Mouse (Mus musculus) small intestine, adult 2 months (tissue): ENCODE measurements around the gene Dus1l. TPM values are rescaled to one million over a fixed set of nuclear protein-coding genes. Genes with fewer than 3 reads are reported as not detected.
"Not testable (repeated sequence)": the region's sequence is repeated elsewhere in the genome, so short reads cannot be mapped to it uniquely, and the experiment has no call there.

Experiments used
- H3K27ac ChIP-seq: fragments of 200-500 bp; 2 replicates; pipeline ENCODE4 v1.5.1; 2012; ENCODE audit warnings: low read depth, low read length, control low read depth, inconsistent platforms; ENCODE audit not compliant: insufficient read depth
- H3K27me3 ChIP-seq: fragments of 200-500 bp; 2 replicates; pipeline ENCODE4 v1.6.1; 2012; ENCODE audit warnings: mild to moderate bottlenecking, moderate library complexity, low read length, inconsistent platforms; ENCODE audit not compliant: control insufficient read depth, insufficient read depth
- H3K36me3 ChIP-seq: fragments of 200-500 bp; 2 replicates; pipeline ENCODE4 v1.6.1; 2012; ENCODE audit warnings: mild to moderate bottlenecking, low read length, control low read depth, inconsistent platforms; ENCODE audit not compliant: control insufficient read depth, insufficient read depth
- H3K4me1 ChIP-seq: fragments of 200-500 bp; 2 replicates; pipeline ENCODE4 v1.6.1; 2012; ENCODE audit warnings: low read length, inconsistent platforms, mixed read lengths; ENCODE audit not compliant: control insufficient read depth, insufficient read depth, insufficient read length
- H3K4me3 ChIP-seq: fragments of 200-500 bp; 2 replicates; pipeline ENCODE4 v1.5.1; 2012; ENCODE audit warnings: low read depth, mild to moderate bottlenecking, control low read depth, inconsistent platforms, low read length, moderate library complexity
- CTCF ChIP-seq: fragments of 200-500 bp; IDR thresholded peaks from 2 replicates; pipeline ENCODE4 v1.5.1; 2012; ENCODE audit warnings: low read depth, mild to moderate bottlenecking, control low read depth, inconsistent platforms, low read length, moderate library complexity, mixed read lengths; ENCODE audit not compliant: insufficient replicate concordance, insufficient read length; ENCODE audit errors: extremely low read depth
- POLR2A ChIP-seq: fragments of 200-500 bp; IDR thresholded peaks from 2 replicates; pipeline ENCODE4 v1.6.1; 2012; ENCODE audit warnings: low read depth, mild to moderate bottlenecking, control low read depth, inconsistent platforms, low read length, moderate library complexity
- WGBS: fragments of 180-500 bp; shearing (Covaris S2); methylation state at CpG from one replicate; pipeline ENCODE4 v1.1.7; 2018; 5-methylcytosine and 5-hydroxymethylcytosine counted together
- polyA plus RNA-seq: library from polyadenylated mRNA; depleted of rRNA; stranded (reverse); fragments of >200 nt; gene quantifications from 2 replicates; pipeline ENCODE4 v1.2.3, GENCODE M21; 2012

Dus1l gene
- polyA plus RNA-seq, 1 experiment: 29.0 TPM

- Histone ChIP-seq H3K27ac (no peak overlapping the region), H3K36me3 (peaks cover 29% of the 10 kb centered on the region), H3K4me3 (peak overlapping the region; percentile 100), H3K27me3 (no peaks in the 10 kb centered on the region), H3K4me1 (peaks cover 24% of the 10 kb centered on the region)
- WGBS: 32% methylated on average over 9 of the region's 9 CpGs
- no peak for TF ChIP-seq POLR2A
- TF ChIP-seq CTCF: no peak
These were observed 11.1 kb downstream of the Dus1l start for GRCm38 (mm10) chr11:120785145-120785544.

DNA sequence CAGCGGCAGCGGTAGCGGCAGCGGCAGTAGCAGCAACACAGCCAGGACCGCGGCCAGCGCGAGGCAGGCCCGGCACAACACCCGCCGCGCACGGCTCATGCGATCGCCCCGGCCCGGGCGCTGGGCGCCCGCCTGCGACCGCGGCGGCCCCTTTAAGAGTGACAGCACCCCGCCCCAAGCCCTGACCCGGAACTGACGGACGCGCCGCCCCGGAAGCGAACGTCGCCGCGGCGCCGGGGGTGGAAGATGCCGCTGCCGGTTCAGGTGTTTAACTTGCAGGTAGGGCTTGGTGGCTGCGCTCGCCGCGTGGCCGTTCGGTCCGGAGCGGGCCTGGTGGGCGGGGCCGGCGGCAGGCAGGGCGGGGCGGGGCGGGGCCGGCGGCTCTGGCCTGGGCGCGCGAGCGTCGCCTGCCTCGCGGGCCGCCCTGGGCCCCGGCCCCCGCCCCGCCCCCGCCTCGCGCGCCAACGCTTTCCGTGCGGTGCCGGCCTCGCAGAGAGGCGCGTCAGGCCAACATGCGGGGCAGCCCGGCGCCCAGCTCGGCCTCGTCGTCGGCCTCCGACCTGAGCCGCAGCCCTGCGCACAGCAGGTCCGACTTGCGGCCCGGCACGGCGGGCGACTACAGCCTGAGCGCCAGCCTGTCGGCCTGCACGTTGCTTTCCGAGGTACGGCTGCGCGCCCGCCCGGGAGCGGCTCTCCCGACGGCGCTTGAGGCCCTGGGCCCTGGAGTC is 12.0 kb downstream of the Dus1l start, which contains the start of the genes Rfng and Gps1:
Gene Rfng, minus strand, starts transcription at position 144 of the 728 bp plus-strand sequence.
Gene Gps1, plus strand, starts transcription at position 209 of the 728 bp plus-strand sequence.
- WGBS: under 1% methylated on average over 106 of the region's 107 CpGs
- peak within 1 kb of the TSS; percentile 79 for H3K27ac ChIP-seq
- peak within 1 kb of the TSS; percentile 100 for H3K4me3 ChIP-seq
- TF ChIP-seq CTCF (no peak), POLR2A (peak; percentile 48; the same call in 1 of the 2 replicates)
- peaks cover 24% of the 10 kb centered on the region for H3K4me1 ChIP-seq
- H3K27me3 ChIP-seq: no peaks in the 10 kb centered on the region
- H3K36me3 ChIP-seq: peaks cover 20% of the 10 kb centered on the region

DNA sequence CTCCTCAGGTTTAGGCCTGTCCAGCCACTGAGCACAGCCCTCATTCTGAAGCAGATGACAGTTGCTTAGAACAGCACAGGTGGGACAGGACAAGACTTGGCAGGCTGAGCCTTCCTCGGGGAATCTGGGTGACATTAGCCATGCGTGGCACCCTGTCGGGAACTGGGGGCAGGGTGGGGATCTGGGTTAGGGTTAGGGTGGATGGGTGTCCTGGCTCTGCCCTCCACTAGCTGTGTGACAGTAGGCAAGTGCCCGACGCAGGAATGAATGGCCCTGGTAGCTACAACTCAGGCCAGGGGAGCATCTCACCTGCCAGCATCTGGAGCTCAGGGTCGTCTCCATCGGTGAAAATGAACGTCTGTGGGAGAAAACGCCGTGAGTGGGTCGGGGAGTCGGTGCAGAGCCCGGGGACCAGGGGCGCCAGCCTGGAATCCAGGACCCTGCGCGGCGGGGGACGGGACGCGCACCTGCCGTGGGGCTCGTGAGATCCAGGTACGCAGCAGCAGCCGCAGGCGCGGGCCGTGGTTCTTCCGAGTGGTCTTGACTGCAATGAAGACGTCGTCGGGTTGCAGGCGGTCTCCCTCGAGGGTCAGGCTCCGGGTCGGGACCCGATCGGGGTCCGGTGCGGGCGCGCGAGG is 12.7 kb downstream of the Dus1l start:
- Histone ChIP-seq H3K27me3 (no peaks in the 10 kb centered on the region), H3K27ac (peak overlapping the region; percentile 79), H3K36me3 (peaks cover 17% of the 10 kb centered on the region), H3K4me1 (peaks cover 24% of the 10 kb centered on the region), H3K4me3 (peak overlapping the region; percentile 100)
- TF ChIP-seq CTCF (no peak), POLR2A (no peak)
- 2% methylated on average over 42 of the region's 42 CpGs for WGBS

- 80% methylated on average over 6 of the region's 6 CpGs for WGBS
- peak overlapping the region; percentile 63 for H3K27ac ChIP-seq
- peaks cover 24% of the 10 kb centered on the region for H3K4me1 ChIP-seq
- not testable (repeated sequence) for H3K36me3 ChIP-seq, H3K27me3 ChIP-seq
- peak overlapping the region; percentile 27; the same call in 1 of the 2 replicates for H3K4me3 ChIP-seq
These were observed 14.8 kb downstream of the Dus1l start for GRCm38 (mm10) chr11:120781361-120781760.

DNA sequence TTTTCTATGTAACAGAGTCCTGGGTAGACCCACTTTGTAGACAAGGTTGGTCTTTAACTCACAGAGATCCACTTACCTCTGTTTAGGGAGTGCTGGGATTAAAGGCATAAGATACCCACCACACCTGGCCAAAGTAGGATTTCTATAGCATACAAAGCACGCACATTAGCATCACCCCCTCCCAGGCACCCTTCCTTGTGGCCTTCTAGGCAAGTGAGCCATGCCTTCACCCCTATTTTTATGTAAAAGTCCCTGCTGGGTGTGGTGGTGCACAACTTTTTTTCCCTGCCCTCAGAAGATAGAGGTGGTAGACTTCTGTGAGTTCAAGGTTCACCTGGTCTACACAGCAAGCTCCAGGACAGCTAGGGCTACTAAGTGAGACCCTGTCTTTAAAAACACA is 16.3 kb downstream of the Dus1l start:
- Histone ChIP-seq H3K4me3 (no peak overlapping the region), H3K36me3 (no peaks in the 10 kb centered on the region), H3K4me1 (peaks cover 18% of the 10 kb centered on the region), H3K27ac (no peak overlapping the region), H3K27me3 (no peaks in the 10 kb centered on the region)
- no peak for TF ChIP-seq POLR2A
- no peak for TF ChIP-seq CTCF
- 94% methylated on average over 1 of the region's 1 CpGs for WGBS

GRCm38 (mm10) chr11:120777123-120777522 is 19.1 kb downstream of the Dus1l start:
- 45% methylated on average over 6 of the region's 6 CpGs for WGBS
- H3K36me3 ChIP-seq: no peaks in the 10 kb centered on the region

DNA sequence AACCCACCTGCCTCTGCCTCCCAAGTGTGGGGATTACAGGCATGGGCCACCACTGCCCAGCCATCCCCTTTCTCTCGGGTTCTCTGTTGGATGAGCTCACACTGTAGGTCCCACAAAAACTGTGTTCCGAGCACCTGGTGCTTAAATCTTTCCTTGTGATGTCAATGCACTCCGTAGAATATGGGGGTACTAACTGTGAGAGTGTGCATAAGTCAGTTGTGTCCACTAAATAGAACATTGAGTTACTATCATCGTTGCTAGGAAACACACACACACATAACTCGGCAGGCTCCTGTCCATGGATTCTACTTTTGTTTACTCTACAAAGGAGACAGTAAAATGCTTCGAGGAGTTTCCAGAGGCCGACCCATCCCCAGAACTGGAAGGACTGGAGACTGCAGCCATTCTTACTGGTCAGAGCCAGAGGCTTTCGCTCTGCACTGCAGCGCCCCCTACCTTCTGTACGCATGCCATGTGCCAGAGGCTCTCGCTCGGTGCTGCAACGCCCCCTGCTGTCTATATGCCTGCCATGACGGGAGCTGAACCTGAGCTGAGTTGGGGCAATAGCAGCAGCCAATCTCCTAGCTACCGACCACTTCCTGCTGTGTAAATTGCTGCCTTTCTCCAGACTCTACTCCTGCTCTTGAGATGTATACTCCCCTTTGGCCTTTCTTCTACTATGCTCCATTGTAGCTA is 20.3 kb downstream of the Dus1l start:
- WGBS: 18% methylated on average over 15 of the region's 15 CpGs

More at GRCm38 (mm10) chr11:120777123-120777522, 19.1 kb downstream of the Dus1l start:
- Histone ChIP-seq H3K27ac (no peak overlapping the region), H3K4me3 (no peak overlapping the region), H3K27me3 (no peaks in the 10 kb centered on the region), H3K4me1 (peaks cover 8% of the 10 kb centered on the region; the same call in 1 of the 2 replicates)
- TF ChIP-seq POLR2A (no peak), CTCF (no peak)

More for the DNA sequence above, 20.3 kb downstream of the Dus1l start:
- Histone ChIP-seq H3K4me1 (peaks cover 5% of the 10 kb centered on the region; the same call in 1 of the 2 replicates), H3K27ac (no peak overlapping the region), H3K36me3 (no peaks in the 10 kb centered on the region), H3K4me3 (no peak overlapping the region), H3K27me3 (no peaks in the 10 kb centered on the region)
- TF ChIP-seq CTCF (peak; percentile 100), POLR2A (no peak)
